Mouse (Mus musculus) MEL (cell line): Measurements from ENCODE around the gene Hdac4. TPM values are rescaled to one million over a fixed set of nuclear protein-coding genes. Genes with fewer than 3 reads are reported as not detected.

Experiments
- DNase-seq: peaks from one replicate; pipeline ENCODE4 v3.0.0; 2011; ENCODE audit warnings: low read depth, low spot score
- H3K27ac ChIP-seq: 2 replicates; pipeline ENCODE4 v1.5.1; 2012; ENCODE audit warnings: low read depth, mild to moderate bottlenecking, control low read depth, low read length, moderate library complexity; ENCODE audit not compliant: control insufficient read depth
- H3K27me3 ChIP-seq, 2 experiments: fragments of 150-350 bp in 1 of 2; sonication (generic) in 1 of 2; 2 replicates each; pipeline ENCODE4 v1.6.1; 2012; ENCODE audit warnings: low read length in 2 of 2, mild to moderate bottlenecking in 2 of 2, improper control_type of control experiment in 1 of 2, moderate library complexity in 1 of 2; ENCODE audit not compliant: insufficient read depth in 2 of 2, control insufficient read depth in 1 of 2
- H3K36me3 ChIP-seq, 2 experiments: 2 replicates each; pipeline ENCODE4 v1.6.1; 2012 to 2014; ENCODE audit warnings: low read length in 2 of 2, improper control_type of control experiment in 1 of 2, inconsistent platforms in 1 of 2, mild to moderate bottlenecking in 1 of 2; ENCODE audit not compliant: insufficient read depth in 2 of 2, control insufficient read depth in 1 of 2
- H3K4me1 ChIP-seq, 2 experiments: fragments of 150-350 bp in 1 of 2; sonication (generic) in 1 of 2; 2 replicates each; pipeline ENCODE4 v1.6.1; 2012; ENCODE audit warnings: low read length in 2 of 2, improper control_type of control experiment in 1 of 2, mild to moderate bottlenecking in 1 of 2; ENCODE audit not compliant: insufficient read depth in 2 of 2, control insufficient read depth in 1 of 2
- H3K4me3 ChIP-seq, 2 experiments: fragments of 150-350 bp in 1 of 2; sonication (generic) in 1 of 2; 2 replicates each; pipeline ENCODE4 v1.5.1; 2012; ENCODE audit warnings: low read depth in 2 of 2, low read length in 2 of 2, mild to moderate bottlenecking in 2 of 2, moderate library complexity in 2 of 2, control low read depth in 1 of 2, improper control_type of control experiment in 1 of 2; ENCODE audit not compliant: control insufficient read depth in 1 of 2, insufficient read depth in 1 of 2
- H3K79me2 ChIP-seq: 2 replicates; pipeline ENCODE4 v1.6.1; 2012; ENCODE audit warnings: mild to moderate bottlenecking, low read length, moderate library complexity; ENCODE audit not compliant: control insufficient read depth, poor library complexity, insufficient read depth
- H3K9ac ChIP-seq: 2 replicates; pipeline ENCODE4 v1.6.1; 2012; ENCODE audit warnings: low read depth, mild to moderate bottlenecking, control low read depth, low read length, moderate library complexity; ENCODE audit not compliant: control insufficient read depth, poor library complexity, severe bottlenecking
- H3K9me3 ChIP-seq: fragments of 150-350 bp; sonication (generic); replicated peaks from 2 replicates; pipeline ENCODE4 v1.6.1; 2012; ENCODE audit warnings: mild to moderate bottlenecking, low read length, improper control_type of control experiment, moderate library complexity; ENCODE audit not compliant: insufficient read depth
- BHLHE40 ChIP-seq: IDR thresholded peaks from 2 replicates; pipeline ENCODE4 v1.6.1; 2012; ENCODE audit warnings: low read depth, mild to moderate bottlenecking, inconsistent platforms, low read length, improper control_type of control experiment, borderline replicate concordance
- CHD1 ChIP-seq: IDR thresholded peaks from 2 replicates; pipeline ENCODE4 v1.6.1; 2012; ENCODE audit warnings: low read depth, mild to moderate bottlenecking, inconsistent platforms, low read length, improper control_type of control experiment
- CHD2 ChIP-seq: IDR thresholded peaks from 2 replicates; pipeline ENCODE4 v1.6.1; 2011; ENCODE audit warnings: low read length, improper control_type of control experiment
- ELF1 ChIP-seq: IDR thresholded peaks from 2 replicates; pipeline ENCODE4 v1.6.1; 2014; ENCODE audit warnings: low read depth, mild to moderate bottlenecking, inconsistent platforms, low read length, improper control_type of control experiment, moderate library complexity
- EP300 ChIP-seq, 2 experiments: IDR thresholded peaks; 2 replicates each; pipeline ENCODE4 v1.6.1; 2011; ENCODE audit warnings: improper control_type of control experiment in 2 of 2, low read length in 2 of 2, low read depth in 1 of 2, mild to moderate bottlenecking in 1 of 2
- GABPA ChIP-seq: IDR thresholded peaks from 2 replicates; pipeline ENCODE4 v1.6.1; 2012; ENCODE audit warnings: low read depth, mild to moderate bottlenecking, inconsistent platforms, low read length, improper control_type of control experiment, moderate library complexity
- GATA1 ChIP-seq: IDR thresholded peaks from 2 replicates; pipeline ENCODE4 v1.6.1; 2011; ENCODE audit warnings: low read depth, low read length, improper control_type of control experiment
- JUND ChIP-seq: IDR thresholded peaks from 2 replicates; pipeline ENCODE4 v1.6.1; 2011; ENCODE audit warnings: low read depth, mild to moderate bottlenecking, improper control_type of control experiment, low read length
- MAFK ChIP-seq: IDR thresholded peaks from 2 replicates; pipeline ENCODE4 v1.6.1; 2011; ENCODE audit warnings: low read depth, mild to moderate bottlenecking, low read length, improper control_type of control experiment, borderline replicate concordance
- MAZ ChIP-seq: IDR thresholded peaks from 2 replicates; pipeline ENCODE4 v1.6.1; 2012; ENCODE audit warnings: low read depth, mild to moderate bottlenecking, inconsistent platforms, low read length, improper control_type of control experiment
- MXI1 ChIP-seq: IDR thresholded peaks from 2 replicates; pipeline ENCODE4 v1.6.1; 2011; ENCODE audit warnings: mild to moderate bottlenecking, low read depth, low read length, improper control_type of control experiment
- MYB ChIP-seq: IDR thresholded peaks from 2 replicates; pipeline ENCODE4 v1.6.1; 2011; ENCODE audit warnings: mild to moderate bottlenecking, low read depth, low read length, improper control_type of control experiment
- MYC ChIP-seq: IDR thresholded peaks from 2 replicates; pipeline ENCODE4 v1.6.1; 2011; ENCODE audit warnings: low read depth, mild to moderate bottlenecking, low read length, improper control_type of control experiment, moderate library complexity
- NRF1 ChIP-seq: IDR thresholded peaks from 2 replicates; pipeline ENCODE4 v1.6.1; 2014; ENCODE audit warnings: low read depth, mild to moderate bottlenecking, inconsistent platforms, low read length, improper control_type of control experiment, moderate library complexity; ENCODE audit not compliant: poor library complexity, insufficient read depth, severe bottlenecking
- POLR2A ChIP-seq, 2 experiments: IDR thresholded peaks; 2 replicates each; pipeline ENCODE4 v1.6.1; 2011 to 2012; ENCODE audit warnings: low read length in 2 of 2, mild to moderate bottlenecking in 2 of 2, control low read depth in 1 of 2, improper control_type of control experiment in 1 of 2, low read depth in 1 of 2, moderate library complexity in 1 of 2; ENCODE audit not compliant: control insufficient read depth in 1 of 2, insufficient read depth in 1 of 2, poor library complexity in 1 of 2
- POLR2AphosphoS5 ChIP-seq: IDR thresholded peaks from 2 replicates; pipeline ENCODE4 v1.6.1; 2012; ENCODE audit warnings: low read depth, borderline replicate concordance, mild to moderate bottlenecking, inconsistent platforms, low read length, moderate library complexity, mixed read lengths
- RAD21 ChIP-seq: IDR thresholded peaks from 2 replicates; pipeline ENCODE4 v1.6.1; 2011; ENCODE audit warnings: mild to moderate bottlenecking, low read depth, low read length, improper control_type of control experiment
- SIN3A ChIP-seq: IDR thresholded peaks from 2 replicates; pipeline ENCODE4 v1.6.1; 2012; ENCODE audit warnings: low read length, improper control_type of control experiment, inconsistent platforms
- SMC3 ChIP-seq: IDR thresholded peaks from 2 replicates; pipeline ENCODE4 v1.6.1; 2011; ENCODE audit warnings: low read depth, low read length, improper control_type of control experiment
- TAL1 ChIP-seq: IDR thresholded peaks from 2 replicates; pipeline ENCODE4 v1.6.1; 2012; ENCODE audit warnings: mild to moderate bottlenecking, inconsistent platforms, low read length, moderate library complexity, mixed read lengths
- TBP ChIP-seq: IDR thresholded peaks from 2 replicates; pipeline ENCODE4 v1.8.0; 2011; ENCODE audit warnings: low read depth, low read length, improper control_type of control experiment
- USF1 ChIP-seq: IDR thresholded peaks from 2 replicates; pipeline ENCODE4 v1.6.1; 2014; ENCODE audit warnings: low read depth, mild to moderate bottlenecking, inconsistent platforms, low read length, improper control_type of control experiment, moderate library complexity
- USF2 ChIP-seq, 2 experiments: IDR thresholded peaks; 2 replicates each; pipeline ENCODE4 v1.6.1; 2011 to 2012; ENCODE audit warnings: improper control_type of control experiment in 2 of 2, low read length in 2 of 2, borderline replicate concordance in 1 of 2, inconsistent platforms in 1 of 2, low read depth in 1 of 2, mild to moderate bottlenecking in 1 of 2; ENCODE audit not compliant: insufficient read depth in 1 of 2
- ZC3H11A ChIP-seq: IDR thresholded peaks from 2 replicates; pipeline ENCODE4 v1.6.1; 2012; ENCODE audit warnings: low read depth, mild to moderate bottlenecking, inconsistent platforms, low read length, improper control_type of control experiment
- ZKSCAN1 ChIP-seq: IDR thresholded peaks from 2 replicates; pipeline ENCODE4 v1.6.1; 2012; ENCODE audit warnings: low read depth, mild to moderate bottlenecking, inconsistent platforms, low read length, improper control_type of control experiment, moderate library complexity
- ZNF384 ChIP-seq: IDR thresholded peaks from 2 replicates; pipeline ENCODE4 v1.6.1; 2012; ENCODE audit warnings: low read depth, mild to moderate bottlenecking, inconsistent platforms, low read length, improper control_type of control experiment
- polyA plus RNA-seq, 2 experiments: library from polyadenylated mRNA; stranded (reverse) in 1 of 2; unstranded in 1 of 2; fragments of >175 nt in 1 of 2; fragments of >200 nt in 1 of 2; gene quantifications; 2 replicates each; pipeline versions ENCODE4 v1.2.1 to v1.2.4; 2012; ENCODE audit warnings: low replicate concordance in 2 of 2, low read depth in 1 of 2; ENCODE audit not compliant: insufficient read length in 2 of 2, insufficient read depth in 1 of 2, missing spikeins in 1 of 2
- total RNA-seq: library from RNA; depleted of rRNA; stranded (reverse); fragments of 300-350 nt; gene quantifications from 2 replicates; pipeline ENCODE4 v1.2.3, GENCODE M21; 2012

The Hdac4 gene
- total and polyA plus RNA-seq, 3 experiments, result 11.0 to 19.5 (median 12.3) TPM

- H3K36me3 ChIP-seq, result no peaks in the 10 kb centered on the region; a peak in 1 of 4 replicates
Measured at GRCm38 (mm10) chr1:91959044-91959443, 236.5 kb downstream of the Hdac4 start.

GRCm38 (mm10) chr1:91956229-91956628 lies 239.3 kb downstream of the Hdac4 start:
- DNase-seq, result no peak
- H3K79me2 ChIP-seq, result no peaks in the 10 kb centered on the region
- no peak overlapping the region for H3K4me3 ChIP-seq
- no peaks in the 10 kb centered on the region for H3K9me3 ChIP-seq
- no peak for TF ChIP-seq BHLHE40
- no peak for TF ChIP-seq ELF1
- TF ChIP-seq POLR2A (IDR thresholded peaks at IDR 0.05; ENCODE audit: control insufficient read depth in 1 of 2, insufficient read depth in 1 of 2, low read depth in 1 of 2, low read length in 2 of 2, poor library complexity in 1 of 2), result no peak
- no peak for TF ChIP-seq ZC3H11A
- TF ChIP-seq SMC3, result no peak
- no peak for TF ChIP-seq SIN3A
- no peak for TF ChIP-seq USF2 (IDR thresholded peaks at IDR 0.05; ENCODE audit: borderline replicate concordance in 1 of 2, insufficient read depth in 1 of 2, low read depth in 1 of 2, low read length in 2 of 2)
- no peak for TF ChIP-seq ZNF384
- no peak for TF ChIP-seq MAFK
- TF ChIP-seq MAZ, result no peak
- no peak for TF ChIP-seq USF1
- TF ChIP-seq TBP, result no peak
- TF ChIP-seq, all 39 proteins: peak for 0
- Histone ChIP-seq H3K36me3 (no peaks in the 10 kb centered on the region; a peak in 1 of 4 replicates), H3K27me3 (no peaks in the 10 kb centered on the region), H3K9ac (no peak overlapping the region), H3K27ac (no peak overlapping the region), H3K4me1 (no peaks in the 10 kb centered on the region; a peak in 1 of 4 replicates)

More at GRCm38 (mm10) chr1:91959044-91959443, 236.5 kb downstream of the Hdac4 start:
- H3K79me2 ChIP-seq, result no peaks in the 10 kb centered on the region
- no peaks in the 10 kb centered on the region for H3K9me3 ChIP-seq
- H3K27me3 ChIP-seq, result no peaks in the 10 kb centered on the region
- H3K9ac ChIP-seq, result no peak overlapping the region
- no peak overlapping the region for H3K27ac ChIP-seq
- no peak for DNase-seq
- H3K4me3 ChIP-seq, result no peak overlapping the region
- H3K4me1 ChIP-seq, result no peaks in the 10 kb centered on the region; a peak in 1 of 4 replicates
- TF ChIP-seq CHD2 (no peak), TBP (no peak), RAD21 (no peak), GABPA (no peak), GATA1 (no peak), EP300 (IDR thresholded peaks at IDR 0.05; ENCODE audit: low read depth in 1 of 2, low read length in 2 of 2) (no peak), POLR2AphosphoS5 (no peak), CHD1 (no peak), MYC (no peak), ZKSCAN1 (no peak), MYB (no peak), TAL1 (no peak), NRF1 (no peak), MXI1 (no peak), JUND (no peak)
